Mouse (Mus musculus): ENCODE data around the gene Faah. TPM values are rescaled to one million over a fixed set of nuclear protein-coding genes. Genes with fewer than 3 reads are reported as not detected.

Gene Faah
- polyA plus RNA-seq, 1 experiment from 2014 or later: 8.3 TPM

DNA sequence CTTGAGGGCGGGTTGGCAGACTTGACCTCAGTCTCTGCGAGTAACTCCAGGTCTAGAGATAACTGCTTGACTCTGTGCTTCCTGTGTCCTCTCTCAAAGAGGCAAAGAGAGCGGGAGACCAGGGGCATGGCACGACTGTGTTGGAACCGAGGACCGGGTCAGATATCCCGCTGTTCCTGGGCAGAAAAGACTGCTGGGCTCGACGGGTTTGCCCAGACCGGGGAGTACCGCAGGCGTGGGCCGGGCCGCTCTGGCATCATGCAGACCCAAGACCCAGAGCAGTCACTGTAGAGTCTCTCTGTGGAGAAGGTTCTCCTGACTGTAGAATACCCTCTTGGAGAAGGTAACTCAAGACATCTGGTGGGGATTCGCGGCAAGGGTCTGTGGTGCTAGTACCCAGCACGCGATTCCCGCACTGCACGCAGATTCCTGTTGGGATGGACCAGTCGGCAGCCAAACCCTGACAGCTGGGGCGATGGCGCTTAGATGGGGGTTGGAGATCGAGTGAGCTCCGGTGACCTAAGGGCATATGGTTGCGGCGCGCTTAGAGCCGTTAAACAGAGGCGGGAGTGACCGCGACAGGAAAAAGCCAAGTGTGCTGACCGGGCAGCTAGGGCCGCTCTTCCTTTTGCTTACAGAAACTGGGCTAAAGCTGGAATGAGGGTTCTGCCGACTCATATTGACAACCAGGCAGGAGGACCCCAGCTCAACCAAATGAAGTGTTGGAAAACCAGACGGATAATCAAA lies 81.7 kb downstream of the Faah start:
- Histone ChIP-seq H3K36me3 (ENCODE audit: control insufficient read depth, insufficient read depth, low read length) (no peaks in the 10 kb centered on the region), H3K27ac (replicated peaks) (no peak overlapping the region), H3K4me3 (ENCODE audit: low read depth, low read length) (peak overlapping the region; percentile 10), H3K27me3 (ENCODE audit: control insufficient read depth, insufficient read depth, low read length) (peaks cover 48% of the 10 kb centered on the region), H3K9ac (ENCODE audit: low read length) (no peak overlapping the region), H3K4me1 (replicated peaks; ENCODE audit: control insufficient read depth, insufficient read depth) (no peaks in the 10 kb centered on the region), H3K9me3 (ENCODE audit: control insufficient read depth, low read length) (no peaks in the 10 kb centered on the region), H3K4me2 (replicated peaks; ENCODE audit: low read depth) (no peak overlapping the region)
- TF ChIP-seq EP300 (optimal IDR thresholded peaks at IDR 0.05): no peak
- no peak for TF ChIP-seq CTCF (IDR thresholded peaks at IDR 0.05; ENCODE audit: low read depth)
- DNase-seq (ENCODE audit: low spot score) (peak; percentile 25), ATAC-seq (ENCODE audit: low FRiP score, low TSS enrichment) (no peak)
- WGBS: 2% methylated on average over 36 of the region's 36 CpGs

DNA sequence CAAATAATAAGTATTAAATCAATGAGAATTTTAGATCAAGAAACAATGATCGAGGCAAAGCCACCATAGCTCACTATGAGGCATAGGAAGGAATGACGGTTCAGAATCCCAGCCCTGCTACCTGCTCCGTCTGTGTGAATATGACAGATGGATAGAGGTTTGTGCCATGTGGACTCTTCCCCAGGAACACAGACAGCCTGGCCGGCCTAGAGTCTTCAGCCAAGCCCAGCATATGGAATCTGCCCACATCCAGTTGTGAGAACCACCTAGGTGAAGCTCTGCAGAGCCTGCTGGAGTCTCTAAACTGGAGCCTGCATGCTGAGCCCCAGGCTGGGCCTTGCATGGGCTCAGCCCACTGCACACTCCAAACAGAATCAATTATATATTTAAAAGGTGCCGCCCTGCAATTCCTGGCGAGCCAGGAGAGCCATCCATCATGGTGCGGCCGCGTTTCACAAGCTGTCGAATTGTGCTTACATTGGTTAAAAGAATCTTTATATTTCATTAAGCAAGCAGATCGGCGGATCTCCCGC lies 86.1 kb downstream of the Faah start:
- Histone ChIP-seq H3K27me3 (ENCODE audit: control insufficient read depth, insufficient read depth, low read length) (peaks cover 28% of the 10 kb centered on the region), H3K36me3 (ENCODE audit: control insufficient read depth, insufficient read depth, low read length) (no peaks in the 10 kb centered on the region), H3K4me1 (replicated peaks; ENCODE audit: control insufficient read depth, insufficient read depth) (no peaks in the 10 kb centered on the region), H3K9me3 (ENCODE audit: control insufficient read depth, low read length) (no peaks in the 10 kb centered on the region), H3K4me3 (ENCODE audit: low read depth, low read length) (no peak overlapping the region), H3K4me2 (replicated peaks; ENCODE audit: low read depth) (no peak overlapping the region), H3K9ac (ENCODE audit: low read length) (no peak overlapping the region), H3K27ac (replicated peaks) (no peak overlapping the region)
- 31% methylated on average over 13 of the region's 13 CpGs for WGBS
- ATAC-seq (ENCODE audit: low FRiP score, low TSS enrichment) (no peak), DNase-seq (ENCODE audit: low spot score) (no peak)
- TF ChIP-seq CTCF (IDR thresholded peaks at IDR 0.05; ENCODE audit: low read depth): no peak
- TF ChIP-seq EP300 (optimal IDR thresholded peaks at IDR 0.05): no peak

DNA sequence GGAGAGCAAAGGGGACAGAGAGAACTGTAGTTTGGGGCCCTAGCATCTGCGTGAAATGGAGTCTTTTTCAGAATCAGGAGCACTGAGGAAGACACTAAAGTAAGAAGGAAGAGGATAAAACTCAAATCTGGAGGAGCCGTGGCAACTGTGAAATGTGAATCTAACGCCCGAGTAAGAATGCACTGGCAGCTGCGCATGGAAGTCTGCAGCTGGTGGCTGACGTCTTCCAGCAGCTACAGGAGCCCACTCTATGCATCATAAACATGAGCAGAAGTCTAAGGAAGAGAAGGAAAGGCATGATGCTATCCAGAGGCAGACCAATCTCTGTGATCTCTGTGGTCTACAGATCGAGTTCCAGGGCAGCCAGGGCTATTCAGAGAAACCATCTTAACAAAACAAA lies 90.1 kb downstream of the Faah start:
- Histone ChIP-seq H3K9ac (ENCODE audit: low read length) (no peak overlapping the region), H3K4me1 (replicated peaks; ENCODE audit: control insufficient read depth, insufficient read depth) (no peaks in the 10 kb centered on the region), H3K4me3 (ENCODE audit: low read depth, low read length) (no peak overlapping the region), H3K36me3 (ENCODE audit: control insufficient read depth, insufficient read depth, low read length) (no peaks in the 10 kb centered on the region), H3K4me2 (replicated peaks; ENCODE audit: low read depth) (no peak overlapping the region), H3K27ac (replicated peaks) (no peak overlapping the region), H3K27me3 (ENCODE audit: control insufficient read depth, insufficient read depth, low read length) (peaks cover 11% of the 10 kb centered on the region), H3K9me3 (ENCODE audit: control insufficient read depth, low read length) (no peaks in the 10 kb centered on the region)
- no peak for TF ChIP-seq CTCF (IDR thresholded peaks at IDR 0.05; ENCODE audit: low read depth)
- no peak for TF ChIP-seq EP300 (optimal IDR thresholded peaks at IDR 0.05)
- 49% methylated on average over 7 of the region's 7 CpGs for WGBS
- DNase-seq (ENCODE audit: low spot score) (no peak), ATAC-seq (ENCODE audit: low FRiP score, low TSS enrichment) (no peak)

DNA sequence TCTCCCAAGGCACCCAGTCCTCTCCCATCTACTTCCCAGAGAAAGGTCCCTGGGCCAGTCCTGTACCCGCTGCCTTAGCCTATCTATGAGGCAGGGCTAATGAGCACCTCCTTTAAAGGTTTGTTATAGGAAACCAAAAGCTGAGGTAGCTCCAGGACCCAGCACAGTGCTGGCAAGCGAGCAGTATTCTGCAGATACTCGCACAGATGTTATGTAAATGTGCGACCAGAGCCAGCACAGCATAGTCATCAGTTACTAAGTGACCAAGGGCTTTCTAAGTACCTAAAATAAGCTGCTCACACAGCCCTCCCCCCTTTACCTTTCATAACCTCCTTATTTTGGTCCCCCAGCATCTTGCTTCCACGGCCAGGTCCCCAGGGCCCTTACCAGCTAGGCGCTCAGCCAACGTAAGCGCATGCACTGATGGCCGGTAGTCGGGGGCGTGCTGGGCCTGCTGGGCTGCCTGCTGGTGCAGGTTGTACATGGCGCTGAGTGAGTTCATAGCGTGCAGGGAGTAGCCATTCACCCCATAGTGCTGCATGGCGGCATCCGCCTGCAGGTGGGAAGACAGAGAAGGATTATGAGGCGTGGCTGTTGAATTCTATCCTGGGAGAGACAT lies 94.4 kb downstream of the Faah start:
- ATAC-seq (ENCODE audit: low FRiP score, low TSS enrichment) (no peak), DNase-seq (ENCODE audit: low spot score) (no peak)
- WGBS: 76% methylated on average over 16 of the region's 16 CpGs
- Histone ChIP-seq H3K9ac (ENCODE audit: low read length) (no peak overlapping the region), H3K27ac (replicated peaks) (no peak overlapping the region), H3K4me3 (ENCODE audit: low read depth, low read length) (no peak overlapping the region), H3K36me3 (ENCODE audit: control insufficient read depth, insufficient read depth, low read length) (no peaks in the 10 kb centered on the region), H3K4me2 (replicated peaks; ENCODE audit: low read depth) (no peak overlapping the region), H3K9me3 (ENCODE audit: control insufficient read depth, low read length) (no peaks in the 10 kb centered on the region), H3K4me1 (replicated peaks; ENCODE audit: control insufficient read depth, insufficient read depth) (no peaks in the 10 kb centered on the region), H3K27me3 (ENCODE audit: control insufficient read depth, insufficient read depth, low read length) (no peaks in the 10 kb centered on the region; the same call in 1 of the 2 replicates)
- TF ChIP-seq CTCF (IDR thresholded peaks at IDR 0.05; ENCODE audit: low read depth) (no peak), EP300 (optimal IDR thresholded peaks at IDR 0.05) (no peak)

DNA sequence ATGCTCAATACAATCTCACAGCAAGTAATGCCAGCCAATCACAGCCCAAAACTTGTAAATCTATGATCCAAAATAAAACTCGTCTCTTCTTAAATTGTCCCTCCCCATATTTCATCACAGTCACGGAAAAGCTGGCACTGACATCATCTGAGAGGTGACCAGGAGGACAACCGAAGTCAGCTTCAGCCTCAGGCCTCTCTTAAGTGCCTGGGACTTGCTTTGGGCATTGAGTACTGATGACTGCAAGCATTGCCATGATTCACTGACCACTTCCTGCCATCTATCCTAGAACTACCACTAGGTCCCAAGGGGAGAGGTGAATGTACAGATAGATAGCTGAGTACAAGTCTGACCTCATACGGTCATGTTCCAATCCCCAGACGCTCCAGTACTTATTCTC lies 95.0 kb downstream of the Faah start:
- no peak overlapping the region for H3K4me2 ChIP-seq (replicated peaks; ENCODE audit: low read depth)
- no peak overlapping the region for H3K9ac ChIP-seq (ENCODE audit: low read length)
- no peaks in the 10 kb centered on the region for H3K27me3 ChIP-seq (ENCODE audit: control insufficient read depth, insufficient read depth, low read length)
- ATAC-seq (ENCODE audit: low FRiP score, low TSS enrichment): no peak
- TF ChIP-seq EP300 (optimal IDR thresholded peaks at IDR 0.05): no peak
- no peak for TF ChIP-seq CTCF (IDR thresholded peaks at IDR 0.05; ENCODE audit: low read depth)
- no peak overlapping the region for H3K27ac ChIP-seq (replicated peaks)
- DNase-seq (ENCODE audit: low spot score): no peak
- H3K36me3 ChIP-seq (ENCODE audit: control insufficient read depth, insufficient read depth, low read length): no peaks in the 10 kb centered on the region
- no peak overlapping the region for H3K4me3 ChIP-seq (ENCODE audit: low read depth, low read length)
- H3K9me3 ChIP-seq (ENCODE audit: control insufficient read depth, low read length): no peaks in the 10 kb centered on the region
- 84% methylated on average over 5 of the region's 5 CpGs for WGBS
- no peaks in the 10 kb centered on the region for H3K4me1 ChIP-seq (replicated peaks; ENCODE audit: control insufficient read depth, insufficient read depth)

DNA sequence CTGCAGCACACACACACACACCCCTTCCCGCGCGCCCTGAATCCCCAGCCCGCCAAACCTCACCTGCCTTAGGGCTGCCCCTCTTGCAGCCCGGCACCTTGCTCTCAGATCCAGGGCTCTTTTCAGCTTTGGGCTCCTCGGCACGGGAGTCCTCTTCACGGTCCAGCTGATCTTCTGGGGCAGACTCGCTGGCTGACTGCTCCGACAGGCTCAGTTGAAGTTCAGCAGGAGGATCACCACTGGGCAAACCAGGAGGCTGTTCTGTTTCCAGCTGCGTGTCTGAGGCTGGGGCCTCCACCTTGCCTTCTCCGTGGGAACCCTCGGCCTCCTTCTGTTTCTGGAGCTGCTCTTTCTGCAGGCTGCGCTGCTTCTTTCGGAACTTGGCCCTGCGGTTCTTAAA lies 97.8 kb downstream of the Faah start:
- no peak for DNase-seq (ENCODE audit: low spot score)
- TF ChIP-seq EP300 (optimal IDR thresholded peaks at IDR 0.05): no peak
- no peak for TF ChIP-seq CTCF (IDR thresholded peaks at IDR 0.05; ENCODE audit: low read depth)

More for the DNA sequence above, 97.8 kb downstream of the Faah start:
- H3K4me3 ChIP-seq (ENCODE audit: low read depth, low read length): no peak overlapping the region
- no peaks in the 10 kb centered on the region for H3K4me1 ChIP-seq (replicated peaks; ENCODE audit: control insufficient read depth, insufficient read depth)
- no peak for ATAC-seq (ENCODE audit: low FRiP score, low TSS enrichment)
- no peak overlapping the region for H3K9ac ChIP-seq (ENCODE audit: low read length)
- no peaks in the 10 kb centered on the region for H3K9me3 ChIP-seq (ENCODE audit: control insufficient read depth, low read length)
- H3K36me3 ChIP-seq (ENCODE audit: control insufficient read depth, insufficient read depth, low read length): no peaks in the 10 kb centered on the region
- no peak overlapping the region for H3K27ac ChIP-seq (replicated peaks)
- H3K4me2 ChIP-seq (replicated peaks; ENCODE audit: low read depth): no peak overlapping the region
- no peaks in the 10 kb centered on the region for H3K27me3 ChIP-seq (ENCODE audit: control insufficient read depth, insufficient read depth, low read length)
- WGBS: 81% methylated on average over 16 of the region's 16 CpGs

Other genes with a start within 250 kb of the Faah start
- 0.21 TPM in 2 replicates for gene Tex38, start 236.9 kb downstream of the Faah start, polyA plus RNA-seq (2015; fragmentation: Nextera tagmentation; extraction: Ambion mirVana)
- gene Atpaf1, start 233.1 kb downstream of the Faah start, polyA plus RNA-seq (2015; fragmentation: Nextera tagmentation; extraction: Ambion mirVana): 30.4 and 30.6 TPM in 2 replicates
- gene Mob3c, start 189.8 kb downstream of the Faah start, polyA plus RNA-seq (2015; fragmentation: Nextera tagmentation; extraction: Ambion mirVana): 7.5 and 8.1 TPM in 2 replicates
- gene Mknk1, start 178.7 kb downstream of the Faah start, polyA plus RNA-seq (2015; fragmentation: Nextera tagmentation; extraction: Ambion mirVana): 11.6 and 15.1 TPM in 2 replicates
- not detected in 2 replicates for gene Kncn, start 133.5 kb downstream of the Faah start, polyA plus RNA-seq (2015; fragmentation: Nextera tagmentation; extraction: Ambion mirVana)
- not detected in 2 replicates for gene 6430628N08Rik, start 127.3 kb downstream of the Faah start, polyA plus RNA-seq (2015; fragmentation: Nextera tagmentation; extraction: Ambion mirVana)
- 0.02 TPM in 1 of 2 replicates, not detected in the other for gene Dmbx1, start 78.0 kb downstream of the Faah start, polyA plus RNA-seq (2015; fragmentation: Nextera tagmentation; extraction: Ambion mirVana)
- 11.4 and 11.9 TPM in 2 replicates for gene Nsun4, start 36.0 kb upstream of the Faah start, polyA plus RNA-seq (2015; fragmentation: Nextera tagmentation; extraction: Ambion mirVana)
- gene Uqcrh, start 57.1 kb upstream of the Faah start, polyA plus RNA-seq (2015; fragmentation: Nextera tagmentation; extraction: Ambion mirVana): 571 and 591 TPM in 2 replicates
- gene Lrrc41, start 57.3 kb upstream of the Faah start, polyA plus RNA-seq (2015; fragmentation: Nextera tagmentation; extraction: Ambion mirVana): 37.4 and 41.1 TPM in 2 replicates
- 5.1 and 5.3 TPM in 2 replicates for gene Rad54l, start 105.8 kb upstream of the Faah start, polyA plus RNA-seq (2015; fragmentation: Nextera tagmentation; extraction: Ambion mirVana)
- 26.6 and 29.6 TPM in 2 replicates for gene Pomgnt1, start 105.9 kb upstream of the Faah start, polyA plus RNA-seq (2015; fragmentation: Nextera tagmentation; extraction: Ambion mirVana)
- gene Lurap1, start 133.4 kb upstream of the Faah start, polyA plus RNA-seq (2015; fragmentation: Nextera tagmentation; extraction: Ambion mirVana): 1.2 and 1.6 TPM in 2 replicates
- 319 and 330 TPM in 2 replicates for gene Tspan1, start 149.7 kb upstream of the Faah start, polyA plus RNA-seq (2015; fragmentation: Nextera tagmentation; extraction: Ambion mirVana)
- gene 1700042G07Rik, start 155.4 kb upstream of the Faah start, polyA plus RNA-seq (2015; fragmentation: Nextera tagmentation; extraction: Ambion mirVana): not detected in 2 replicates
- gene Gm49337, start 155.5 kb upstream of the Faah start, polyA plus RNA-seq (2015; fragmentation: Nextera tagmentation; extraction: Ambion mirVana): not detected in 2 replicates
- 6.4 and 6.8 TPM in 2 replicates for gene Pik3r3, start 203.7 kb upstream of the Faah start, polyA plus RNA-seq (2015; fragmentation: Nextera tagmentation; extraction: Ambion mirVana)